Mouse (Mus musculus): ENCODE measurements at regions not wholly inside any gene's neighbourhood (a gene's known extent, or its start where the extent isn't known, plus 50 kb on each side); places are given as distances from the start of the nearest gene placed in this dataset.

- no peak for TF ChIP-seq TAL1 (IDR thresholded peaks at IDR 0.05; ENCODE audit: low read length)
- TF ChIP-seq GATA1 (IDR thresholded peaks at IDR 0.05; ENCODE audit: low read length): no peak
Measured at GRCm38 (mm10) chr10:70373207-70373606, 67.1 kb upstream of the Fam13c start.
